Mouse (Mus musculus) 3T3-L1 (cell line): ENCODE measurements at regions not wholly inside any gene's neighbourhood (a gene's known extent, or its start where the extent isn't known, plus 50 kb on each side); places are given as distances from the start of the nearest gene placed in this dataset.

ENCODE experiments used
- DNase-seq: peaks from one replicate; pipeline ENCODE4 v3.0.0-alpha.2; 2015; ENCODE audit warnings: low read depth, low spot score

DNA sequence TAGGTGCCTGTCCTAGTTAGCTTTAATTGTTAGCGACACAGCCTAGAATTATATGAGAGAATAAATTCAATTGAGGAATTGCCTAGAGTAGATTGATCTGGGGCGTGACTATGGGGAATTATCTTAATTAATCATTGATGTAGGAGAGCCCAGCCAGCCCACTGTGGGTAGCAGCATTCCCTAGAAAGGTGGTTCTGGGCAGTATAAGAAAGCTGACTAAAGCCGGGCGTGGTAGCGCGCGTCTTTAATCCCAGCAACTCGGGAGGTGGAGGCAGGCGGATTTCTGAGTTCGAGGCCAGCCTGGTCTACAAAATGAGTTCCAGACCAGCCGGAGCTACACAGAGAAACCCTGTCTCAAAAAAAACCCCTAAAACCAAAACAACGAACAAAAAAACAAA lies 156.8 kb upstream of the Zfp618 start:
- DNase-seq, result no peak

GRCm38 (mm10) chr4:62809048-62809447 lies 156.3 kb upstream of the Zfp618 start:
- DNase-seq, result no peak

GRCm38 (mm10) chr4:62819889-62820288 lies 145.5 kb upstream of the Zfp618 start:
- DNase-seq, result no peak

DNA sequence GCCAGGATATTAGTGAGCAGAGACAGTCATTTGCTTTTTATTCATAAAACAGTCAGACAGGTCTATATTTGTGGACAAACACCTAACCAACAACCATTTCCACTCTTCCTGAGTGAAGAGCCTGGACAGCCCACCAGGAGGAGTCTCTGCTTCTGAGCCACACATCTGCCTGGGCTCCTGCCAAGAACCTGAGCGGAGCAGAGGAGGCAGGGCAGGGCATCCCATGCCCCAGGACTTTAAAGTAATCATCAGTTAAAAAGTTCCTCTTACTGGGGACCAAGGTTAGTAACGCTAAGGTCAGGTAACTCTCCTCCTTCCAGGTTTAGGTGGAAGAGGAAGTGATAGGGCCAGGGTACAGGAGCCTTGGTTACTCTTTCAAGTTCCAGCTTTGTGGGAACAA lies 144.1 kb upstream of the Zfp618 start:
- peak; percentile 12 for DNase-seq

DNA sequence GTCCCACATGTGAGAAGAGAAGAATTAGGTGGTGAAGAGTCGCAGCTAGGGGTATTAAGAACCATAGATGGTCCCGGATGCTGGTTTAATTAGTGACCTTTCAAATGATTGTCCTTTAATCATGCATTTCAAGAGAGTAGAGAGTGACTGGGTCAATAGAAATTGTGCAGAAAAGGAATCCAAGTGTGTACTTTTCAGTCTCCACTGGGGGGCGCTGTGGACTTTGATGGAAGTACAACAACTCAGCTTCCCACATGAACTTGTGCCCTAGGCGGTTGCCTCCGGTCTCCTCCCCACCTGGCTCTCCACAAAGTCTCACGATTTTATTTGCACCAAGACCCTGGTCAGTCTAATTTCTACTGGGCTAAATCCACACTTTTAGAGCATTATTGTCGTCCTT lies 142.8 kb upstream of the Zfp618 start:
- DNase-seq, result peak; percentile 54

DNA sequence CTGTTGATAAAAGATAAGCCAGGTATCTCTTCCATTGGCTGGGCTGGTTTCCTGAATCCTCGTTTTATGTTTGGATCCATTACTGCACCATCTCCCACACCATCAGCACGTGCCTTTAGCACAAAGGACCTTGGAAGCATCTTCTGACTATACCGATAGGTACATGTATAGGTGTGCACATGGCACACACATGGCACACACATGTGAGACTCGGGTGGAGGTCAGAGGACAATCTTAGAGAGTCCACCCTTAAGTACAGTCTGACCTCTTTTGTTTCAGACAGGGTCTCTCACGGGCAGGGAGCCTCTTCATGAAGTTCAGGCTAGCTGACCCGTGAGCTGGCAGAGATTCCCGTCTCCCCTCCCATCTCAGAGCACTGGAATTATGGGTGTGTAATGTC lies 142.3 kb upstream of the Zfp618 start:
- no peak for DNase-seq

DNA sequence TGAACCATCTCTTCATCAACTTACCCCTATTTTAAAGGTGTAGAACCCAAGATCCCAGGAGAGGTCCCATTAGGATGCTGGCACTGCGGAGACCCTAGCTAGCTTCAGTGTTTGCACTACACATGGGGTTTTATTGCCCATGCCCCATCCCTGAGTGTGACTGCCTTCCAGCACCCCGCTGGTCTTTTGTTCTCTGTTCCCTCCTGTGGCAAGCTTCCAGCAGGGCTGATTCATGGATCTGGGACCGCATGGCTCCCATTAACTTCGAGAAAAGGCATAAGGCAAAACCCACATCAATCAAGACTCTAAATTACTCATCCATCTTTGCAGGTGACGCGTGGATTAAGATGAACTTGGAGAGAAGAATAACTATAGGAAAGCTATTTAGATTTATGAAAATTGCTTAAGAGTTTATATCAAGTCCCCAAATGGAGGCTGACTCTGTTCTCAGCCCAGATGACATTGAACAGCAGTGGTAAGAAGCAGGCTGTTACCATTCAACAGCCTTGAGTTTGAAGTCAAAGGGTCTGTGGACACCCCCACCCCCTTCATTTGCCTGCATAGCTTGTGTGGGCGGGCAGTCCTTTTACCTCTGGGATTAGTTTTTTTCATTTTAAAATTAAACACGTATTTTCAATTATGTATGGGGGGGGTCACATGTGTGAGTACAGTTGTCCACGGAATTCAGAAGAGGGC lies 141.7 kb upstream of the Zfp618 start:
- peak; percentile 66 for DNase-seq

GRCm38 (mm10) chr4:62824581-62824980 lies 140.8 kb upstream of the Zfp618 start:
- DNase-seq, result no peak

- no peak for DNase-seq
Measured at GRCm38 (mm10) chr4:62825256-62825655, 140.1 kb upstream of the Zfp618 start.

GRCm38 (mm10) chr4:62828963-62829362 lies 136.4 kb upstream of the Zfp618 start:
- DNase-seq, result no peak

GRCm38 (mm10) chr4:62833944-62834343 lies 131.4 kb upstream of the Zfp618 start:
- no peak for DNase-seq

DNA sequence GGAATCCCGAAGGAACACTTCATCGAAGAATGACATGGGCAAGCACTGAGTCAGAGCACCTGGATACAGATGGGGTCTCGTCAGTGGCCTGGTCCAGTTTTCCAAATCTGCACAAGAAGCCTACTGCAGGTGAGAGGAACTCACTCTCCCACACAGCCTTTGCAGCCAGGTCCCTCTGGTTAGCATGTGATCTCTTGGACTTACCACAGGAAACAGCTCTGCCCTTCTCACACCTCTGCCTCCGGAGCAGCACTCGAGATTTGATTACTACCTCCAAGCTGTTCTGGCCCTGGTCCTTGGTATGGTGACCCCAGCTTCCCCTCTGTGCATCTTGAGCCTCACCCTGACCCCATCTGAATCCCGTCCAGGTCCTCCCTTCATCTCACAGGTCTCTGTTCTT lies 128.5 kb upstream of the Zfp618 start:
- no peak for DNase-seq

- no peak for DNase-seq
Measured at GRCm38 (mm10) chr4:62850526-62850925, 114.8 kb upstream of the Zfp618 start.

- peak; percentile 19 for DNase-seq
Measured at GRCm38 (mm10) chr4:62853335-62853734, 112.0 kb upstream of the Zfp618 start.

DNA sequence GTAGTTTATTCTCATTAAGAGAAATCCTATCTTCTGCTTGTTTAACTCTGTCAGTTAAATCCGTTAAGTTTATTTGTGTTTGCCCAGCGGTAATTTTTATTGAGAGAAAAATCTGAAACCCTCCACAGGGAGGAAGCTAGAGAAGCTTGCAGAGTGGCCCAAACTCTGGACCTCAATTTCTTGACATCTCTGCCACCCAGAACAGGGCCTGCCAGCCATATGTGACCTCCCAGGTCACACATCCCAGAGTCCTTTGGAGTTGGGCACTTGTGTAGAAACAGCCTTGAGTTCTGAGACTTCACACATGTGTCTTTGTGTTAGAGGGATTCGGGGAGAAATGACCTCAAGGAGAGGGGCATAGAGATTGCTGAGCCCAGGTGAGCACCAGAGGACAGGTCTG lies 109.0 kb upstream of the Zfp618 start:
- no peak for DNase-seq

- no peak for DNase-seq
Measured at GRCm38 (mm10) chr4:62862756-62863155, 102.6 kb upstream of the Zfp618 start.

DNA sequence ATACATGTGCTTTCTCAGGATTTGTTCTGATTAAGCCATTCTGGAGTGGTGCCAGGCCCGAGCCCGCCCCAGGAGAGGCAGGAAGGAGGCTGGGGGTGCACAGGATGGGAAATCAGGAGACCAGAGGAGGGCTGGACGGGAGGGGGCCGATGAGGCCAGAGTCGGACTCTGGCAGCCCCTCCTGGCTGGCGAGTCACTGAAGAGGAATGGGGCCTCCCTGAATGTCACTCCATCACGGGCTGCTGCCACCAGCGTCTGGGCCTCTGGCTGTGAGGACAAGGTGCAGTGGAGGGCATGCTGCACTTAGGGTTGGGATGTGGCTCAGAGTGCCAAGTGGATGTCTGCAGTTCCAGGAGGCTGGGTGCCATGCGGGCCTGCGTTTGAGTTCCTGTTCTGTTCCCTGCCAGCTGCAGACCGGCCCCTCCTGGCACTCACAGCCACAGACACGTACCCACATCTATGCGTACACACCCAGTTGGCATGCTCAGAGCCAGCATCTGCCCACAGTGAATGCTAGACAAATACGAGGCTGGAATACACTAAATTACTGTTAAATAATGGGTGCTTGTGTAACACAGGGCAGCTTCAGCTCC lies 94.9 kb upstream of the Zfp618 start:
- DNase-seq, result peak; percentile 11

DNA sequence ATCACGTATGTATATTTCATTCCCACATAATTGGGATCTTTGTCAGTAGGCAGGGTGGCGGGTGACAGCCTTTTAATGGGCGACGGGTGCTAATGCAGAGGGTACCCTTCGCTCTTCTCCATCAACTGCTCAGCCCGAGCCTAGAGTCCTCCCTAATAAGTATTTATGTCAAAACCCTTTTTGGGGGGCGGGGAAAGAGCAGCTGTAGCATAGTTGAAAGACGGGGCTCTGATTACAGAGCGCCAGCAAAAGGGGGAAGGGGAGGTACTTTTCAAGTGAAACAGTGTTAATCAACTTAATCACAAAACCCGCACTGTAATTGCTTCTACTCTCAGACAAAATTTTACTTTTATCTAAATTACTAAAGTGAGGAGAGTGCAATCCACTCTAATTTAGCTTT lies 92.8 kb upstream of the Zfp618 start:
- DNase-seq, result no peak

GRCm38 (mm10) chr4:62873986-62874385 lies 91.4 kb upstream of the Zfp618 start:
- DNase-seq, result no peak

DNA sequence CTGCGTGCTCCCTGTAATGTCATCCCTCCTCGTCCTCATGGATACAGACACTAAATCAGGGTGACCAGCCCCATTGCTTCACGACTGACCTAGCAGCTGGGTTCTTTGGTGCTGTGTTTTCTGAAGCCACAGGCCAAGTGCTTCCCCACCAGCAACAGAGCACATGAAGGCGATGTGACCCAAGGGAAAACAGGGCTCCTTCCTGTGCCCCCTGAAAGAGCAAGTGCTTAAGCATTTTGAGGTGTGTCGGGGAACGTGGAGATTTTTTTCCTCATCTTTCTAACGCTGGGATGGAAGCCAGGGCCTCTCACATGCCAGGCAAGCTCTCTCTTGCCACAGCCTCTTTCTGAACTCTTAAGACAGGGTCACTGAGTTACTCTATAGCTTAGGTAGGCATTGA lies 87.3 kb upstream of the Zfp618 start:
- DNase-seq, result no peak

DNA sequence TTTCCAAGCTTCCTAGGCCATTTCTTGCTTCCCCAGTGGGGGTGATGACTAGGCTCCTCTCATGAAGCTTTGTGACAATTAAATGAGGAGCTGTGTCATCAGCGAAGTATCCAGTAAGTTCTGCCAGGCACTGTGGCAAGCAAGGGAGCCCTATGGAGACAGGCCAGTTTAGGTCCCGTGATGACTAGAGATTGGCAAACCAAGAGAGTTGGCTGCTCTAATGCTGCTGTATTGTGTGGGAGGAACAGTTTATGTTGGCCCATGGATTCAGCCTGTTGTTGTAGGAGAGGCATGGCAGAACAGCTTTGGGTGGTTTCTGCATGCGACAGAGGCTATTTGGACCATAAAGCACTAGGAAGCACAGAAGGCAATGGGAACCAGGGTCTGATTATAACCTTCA lies 86.4 kb upstream of the Zfp618 start:
- DNase-seq, result peak; percentile 69

DNA sequence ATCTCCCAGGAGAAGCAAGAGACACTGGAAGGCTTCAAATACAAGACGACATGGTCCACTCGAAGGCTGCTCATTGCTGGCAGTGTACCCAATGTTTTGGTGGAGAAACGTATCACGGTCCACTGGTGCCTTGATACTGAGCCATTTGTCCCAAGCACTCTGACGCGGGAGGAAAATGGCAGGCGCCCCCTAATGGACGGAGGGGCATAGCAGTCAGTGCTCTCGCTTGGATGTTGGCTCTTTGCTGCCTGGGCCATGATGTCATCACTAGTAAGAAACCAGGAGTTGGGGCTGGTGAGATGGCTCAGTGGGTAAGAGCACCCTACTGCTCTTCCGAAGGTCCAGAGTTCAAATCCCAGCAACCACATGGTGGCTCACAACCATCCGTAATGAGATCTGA lies 83.5 kb upstream of the Zfp618 start:
- peak; percentile 9 for DNase-seq

- no peak for DNase-seq
Measured at GRCm38 (mm10) chr4:62882276-62882675, 83.1 kb upstream of the Zfp618 start.

GRCm38 (mm10) chr4:62888736-62889135 lies 76.6 kb upstream of the Zfp618 start:
- no peak for DNase-seq
